Mouse (Mus musculus): ENCODE data around the gene Olfr1337.
"Not testable (repeated sequence)": the region's sequence is repeated elsewhere in the genome, so short reads cannot be mapped to it uniquely, and the experiment has no call there.

The Olfr1337 gene

DNA sequence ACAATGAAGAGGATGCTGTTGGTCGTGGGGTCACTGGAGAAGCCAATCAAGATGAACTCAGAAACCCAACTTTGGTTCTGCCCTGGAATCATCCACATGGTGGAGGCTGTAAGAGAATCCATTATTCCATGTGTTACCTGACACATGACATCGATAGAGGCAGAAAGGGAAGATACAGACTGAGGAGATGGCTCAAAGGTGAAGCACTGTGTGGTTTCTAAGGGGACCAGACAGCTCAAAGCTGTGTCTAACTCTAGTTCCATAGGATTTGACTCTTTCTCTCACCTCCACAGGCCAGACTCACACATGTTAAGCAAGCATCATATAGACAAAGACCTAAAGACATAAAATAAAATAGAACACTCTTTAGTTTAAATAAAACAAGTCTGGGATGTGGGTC lies at the start of gene Olfr1337:
TSS of gene Olfr1337 (minus strand) at position 101 of the 400 bp plus-strand sequence.
- DNase-seq (ENCODE audit: low read depth, low spot score): no peak

DNA sequence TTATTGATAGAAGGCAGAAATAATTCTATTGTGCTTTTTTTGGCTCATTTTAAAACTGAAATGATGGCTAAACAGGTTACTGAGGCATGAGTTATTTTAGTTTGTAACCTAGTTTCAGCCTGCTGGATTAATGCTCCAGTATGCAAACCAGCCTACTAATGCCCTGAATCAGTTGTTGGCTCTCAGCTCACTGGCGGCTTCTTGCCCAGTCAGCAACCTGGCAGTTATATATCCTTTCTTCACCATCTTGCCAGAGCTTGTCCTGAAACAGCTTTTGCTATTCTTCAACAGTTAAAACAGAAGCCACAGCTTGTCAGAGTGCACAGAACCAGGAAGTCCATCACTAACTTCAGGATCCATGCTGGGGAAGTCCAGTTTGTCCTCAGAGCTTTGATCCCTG lies 36.5 kb upstream of the Olfr1337 start:
- no peak for DNase-seq (ENCODE audit: low read depth, low spot score)

DNA sequence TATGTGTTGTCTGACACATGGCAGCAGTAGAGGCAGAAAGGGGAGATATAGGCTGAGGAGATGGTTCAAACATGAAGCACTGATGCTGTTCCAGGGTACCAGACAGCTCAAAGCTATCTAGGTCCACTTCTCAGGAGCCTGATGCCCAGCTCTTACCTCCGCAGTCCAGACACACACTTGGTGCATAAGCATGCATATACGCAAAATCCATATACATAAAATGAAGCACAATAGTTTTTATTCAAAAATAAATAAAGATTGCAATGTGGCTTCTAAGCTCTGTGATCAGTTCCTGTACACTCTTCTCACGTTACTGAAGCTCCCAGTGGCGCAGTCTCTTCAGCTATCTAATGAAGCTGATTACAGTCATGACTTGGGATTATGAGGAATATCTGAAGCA lies 27.5 kb upstream of the Olfr1337 start, which contains the start of gene Olfr1335:
TSS of gene Olfr1335 (minus strand) at position 101 of the 400 bp plus-strand sequence.
- no peak for DNase-seq (ENCODE audit: low read depth, low spot score)

GRCm38 (mm10) chr4:118792796-118793195 lies 10.4 kb upstream of the Olfr1337 start:
- not testable (repeated sequence) for DNase-seq (ENCODE audit: low read depth, low spot score)

GRCm38 (mm10) chr4:118758637-118759036 lies 23.7 kb downstream of the Olfr1337 start, which contains the start of gene Olfr1338:
Gene Olfr1338 (minus strand): TSS chr4:118758737.
- DNase-seq (ENCODE audit: low read depth, low spot score): no peak

DNA sequence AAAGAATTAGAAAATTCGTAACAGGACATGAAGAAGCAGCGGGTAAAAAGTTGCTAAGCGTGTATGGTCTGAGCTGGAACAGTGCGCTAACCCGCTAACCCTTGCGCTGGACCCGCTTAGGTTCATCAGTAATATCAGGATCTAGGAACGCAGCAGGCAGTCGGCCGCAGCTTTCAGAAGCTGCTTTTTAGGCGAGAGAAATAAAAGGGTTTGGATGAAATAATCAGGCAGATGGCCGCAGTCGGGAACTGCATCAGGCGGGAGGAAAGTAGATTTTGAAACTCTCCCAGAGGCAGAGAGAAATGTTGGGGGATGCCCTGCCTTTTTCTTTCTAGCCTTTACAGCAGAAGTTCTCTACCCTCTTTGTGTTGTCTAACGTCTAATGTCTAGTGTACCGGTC lies 40.5 kb downstream of the Olfr1337 start:
- no peak for DNase-seq (ENCODE audit: low read depth, low spot score)

- DNase-seq (ENCODE audit: low read depth, low spot score): no peak
Observed at GRCm38 (mm10) chr4:118740988-118741698, 41.2 kb downstream of the Olfr1337 start.

DNA sequence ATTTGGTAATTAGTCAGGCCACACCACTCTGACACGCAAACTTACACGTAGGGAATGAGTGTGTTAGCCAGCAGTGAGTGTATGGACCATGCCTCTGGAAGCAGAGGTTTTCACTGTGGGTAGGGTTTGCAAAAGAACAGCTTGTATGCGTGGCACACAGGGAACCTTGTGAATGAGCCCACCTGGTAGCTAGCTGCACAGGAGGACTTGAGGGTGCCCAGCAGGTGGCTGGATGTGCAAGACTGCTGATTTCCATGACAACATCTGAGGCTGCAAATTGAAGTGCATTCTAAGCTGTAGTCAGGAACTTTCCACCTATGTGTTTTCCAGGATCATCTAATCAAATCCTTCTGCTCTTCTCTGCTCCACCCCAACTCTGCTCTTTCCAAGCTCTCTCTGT lies 42.8 kb downstream of the Olfr1337 start:
- no peak for DNase-seq (ENCODE audit: low read depth, low spot score)

DNA sequence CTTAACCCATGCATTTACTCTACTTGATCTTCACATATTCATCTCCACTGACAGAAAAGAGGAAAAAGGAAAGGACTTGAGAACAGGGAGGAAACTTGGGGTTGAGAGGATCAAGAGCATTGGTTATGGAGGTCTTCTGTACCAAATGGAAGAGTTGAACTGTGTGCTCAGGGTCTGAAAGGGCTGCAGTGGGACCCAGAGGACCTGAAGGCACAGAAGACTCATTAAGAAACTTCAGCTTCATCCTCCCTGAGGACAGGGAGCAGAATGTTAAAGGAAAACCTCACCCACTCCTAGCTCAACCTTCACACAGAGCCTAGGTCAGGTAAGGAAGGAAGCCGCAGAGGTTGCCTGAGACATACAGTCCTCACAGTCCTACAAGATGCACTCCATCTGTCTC lies 50.5 kb downstream of the Olfr1337 start, which contains the start of gene Olfr1339:
TSS of gene Olfr1339 (plus strand) at position 301 of the 400 bp plus-strand sequence.
- DNase-seq (ENCODE audit: low read depth, low spot score): no peak
